Mouse (Mus musculus): ENCODE measurements around the gene Dab2ip. TPM values are rescaled to one million over a fixed set of nuclear protein-coding genes. Genes with fewer than 3 reads are reported as not detected.

The Dab2ip gene
- polyA plus RNA-seq, 1 experiment from 2014 or later, result 41.3 TPM

GRCm38 (mm10) chr2:35621225-35621519 lies 63.1 kb downstream of the Dab2ip start:
- Histone ChIP-seq H3K27ac (ENCODE audit: low read depth, low read length) (no peak overlapping the region), H3K9me3 (ENCODE audit: control insufficient read depth) (no peaks in the 10 kb centered on the region), H3K36me3 (ENCODE audit: control insufficient read depth, insufficient read depth) (no peaks in the 10 kb centered on the region), H3K4me2 (replicated peaks; ENCODE audit: low read depth) (peak overlapping the region; percentile 93), H3K27me3 (replicated peaks; ENCODE audit: control insufficient read depth, insufficient read depth, low read length) (no peaks in the 10 kb centered on the region), H3K9ac (ENCODE audit: low read depth, low read length) (no peak overlapping the region), H3K4me1 (replicated peaks; ENCODE audit: control insufficient read depth, insufficient read depth, low read length) (peaks cover 26% of the 10 kb centered on the region), H3K4me3 (ENCODE audit: low read depth, low read length) (peak overlapping the region; percentile 73; the same call in 1 of the 2 replicates)
- no peak for ATAC-seq
- no peak for TF ChIP-seq CTCF (IDR thresholded peaks at IDR 0.05; ENCODE audit: low read depth)
- WGBS, result 72% methylated on average over 2 of the region's 2 CpGs

- Histone ChIP-seq H3K27ac (ENCODE audit: low read depth, low read length) (peak overlapping the region; percentile 79), H3K9ac (ENCODE audit: low read depth, low read length) (peak overlapping the region; percentile 71), H3K9me3 (ENCODE audit: control insufficient read depth) (no peaks in the 10 kb centered on the region), H3K4me2 (replicated peaks; ENCODE audit: low read depth) (peak overlapping the region; percentile 93), H3K4me3 (ENCODE audit: low read depth, low read length) (peak overlapping the region; percentile 73), H3K36me3 (ENCODE audit: control insufficient read depth, insufficient read depth) (no peaks in the 10 kb centered on the region), H3K4me1 (replicated peaks; ENCODE audit: control insufficient read depth, insufficient read depth, low read length) (peaks cover 21% of the 10 kb centered on the region), H3K27me3 (replicated peaks; ENCODE audit: control insufficient read depth, insufficient read depth, low read length) (no peaks in the 10 kb centered on the region)
- ATAC-seq, result peak; percentile 65
- under 1% methylated on average over 41 of the region's 41 CpGs for whole genome bisulfite sequencing
- no peak for TF ChIP-seq CTCF (IDR thresholded peaks at IDR 0.05; ENCODE audit: low read depth)
Observed at GRCm38 (mm10) chr2:35621796-35622195, 63.7 kb downstream of the Dab2ip start.

- Histone ChIP-seq H3K9ac (ENCODE audit: low read depth, low read length) (peak overlapping the region; percentile 71), H3K4me2 (replicated peaks; ENCODE audit: low read depth) (peak overlapping the region; percentile 93), H3K27me3 (replicated peaks; ENCODE audit: control insufficient read depth, insufficient read depth, low read length) (no peaks in the 10 kb centered on the region), H3K27ac (ENCODE audit: low read depth, low read length) (peak overlapping the region; percentile 79), H3K9me3 (ENCODE audit: control insufficient read depth) (no peaks in the 10 kb centered on the region), H3K4me3 (ENCODE audit: low read depth, low read length) (peak overlapping the region; percentile 73), H3K4me1 (replicated peaks; ENCODE audit: control insufficient read depth, insufficient read depth, low read length) (peaks cover 23% of the 10 kb centered on the region), H3K36me3 (ENCODE audit: control insufficient read depth, insufficient read depth) (no peaks in the 10 kb centered on the region)
- no peak for TF ChIP-seq CTCF (IDR thresholded peaks at IDR 0.05; ENCODE audit: low read depth)
- WGBS, result 2% methylated on average over 20 of the region's 20 CpGs
- no peak for ATAC-seq
Observed at GRCm38 (mm10) chr2:35622261-35623103, 64.4 kb downstream of the Dab2ip start.

- TF ChIP-seq CTCF (IDR thresholded peaks at IDR 0.05; ENCODE audit: low read depth), result no peak
- Histone ChIP-seq H3K9me3 (ENCODE audit: control insufficient read depth) (no peaks in the 10 kb centered on the region), H3K27ac (ENCODE audit: low read depth, low read length) (peak overlapping the region; percentile 0), H3K4me2 (replicated peaks; ENCODE audit: low read depth) (peak overlapping the region; percentile 93), H3K36me3 (ENCODE audit: control insufficient read depth, insufficient read depth) (no peaks in the 10 kb centered on the region), H3K27me3 (replicated peaks; ENCODE audit: control insufficient read depth, insufficient read depth, low read length) (no peaks in the 10 kb centered on the region), H3K9ac (ENCODE audit: low read depth, low read length) (0 out of 2 replicates have a peak overlapping the region, but pooled peaks have one; percentile 71), H3K4me1 (replicated peaks; ENCODE audit: control insufficient read depth, insufficient read depth, low read length) (peaks cover 17% of the 10 kb centered on the region), H3K4me3 (ENCODE audit: low read depth, low read length) (peak overlapping the region; percentile 73)
- no peak for ATAC-seq
- WGBS, result 34% methylated on average over 4 of the region's 4 CpGs
Observed at GRCm38 (mm10) chr2:35623104-35623377, 65.0 kb downstream of the Dab2ip start.

GRCm38 (mm10) chr2:35623431-35624148 lies 65.5 kb downstream of the Dab2ip start:
- Histone ChIP-seq H3K36me3 (ENCODE audit: control insufficient read depth, insufficient read depth) (no peaks in the 10 kb centered on the region), H3K27ac (ENCODE audit: low read depth, low read length) (peak overlapping the region; percentile 24), H3K4me1 (replicated peaks; ENCODE audit: control insufficient read depth, insufficient read depth, low read length) (peaks cover 17% of the 10 kb centered on the region), H3K27me3 (replicated peaks; ENCODE audit: control insufficient read depth, insufficient read depth, low read length) (no peaks in the 10 kb centered on the region), H3K4me3 (ENCODE audit: low read depth, low read length) (peak overlapping the region; percentile 73), H3K9ac (ENCODE audit: low read depth, low read length) (0 out of 2 replicates have a peak overlapping the region, but pooled peaks have one; percentile 71), H3K9me3 (ENCODE audit: control insufficient read depth) (no peaks in the 10 kb centered on the region), H3K4me2 (replicated peaks; ENCODE audit: low read depth) (peak overlapping the region; percentile 93)
- no peak for TF ChIP-seq CTCF (IDR thresholded peaks at IDR 0.05; ENCODE audit: low read depth)
- no peak for ATAC-seq
- WGBS, result 28% methylated on average over 12 of the region's 12 CpGs

- Histone ChIP-seq H3K4me3 (ENCODE audit: low read depth, low read length) (no peak overlapping the region), H3K9ac (ENCODE audit: low read depth, low read length) (0 out of 2 replicates have a peak overlapping the region, but pooled peaks have one; percentile 22), H3K4me1 (replicated peaks; ENCODE audit: control insufficient read depth, insufficient read depth, low read length) (peaks cover 17% of the 10 kb centered on the region), H3K27me3 (replicated peaks; ENCODE audit: control insufficient read depth, insufficient read depth, low read length) (no peaks in the 10 kb centered on the region), H3K4me2 (replicated peaks; ENCODE audit: low read depth) (peak overlapping the region; percentile 93), H3K9me3 (ENCODE audit: control insufficient read depth) (no peaks in the 10 kb centered on the region), H3K27ac (ENCODE audit: low read depth, low read length) (no peak overlapping the region), H3K36me3 (ENCODE audit: control insufficient read depth, insufficient read depth) (no peaks in the 10 kb centered on the region; the same call in 1 of the 2 replicates)
- no peak for ATAC-seq
- TF ChIP-seq CTCF (IDR thresholded peaks at IDR 0.05; ENCODE audit: low read depth), result peak; percentile 55
- WGBS, result 68% methylated on average over 5 of the region's 5 CpGs
Observed at GRCm38 (mm10) chr2:35624380-35625006, 66.4 kb downstream of the Dab2ip start.
